Mouse (Mus musculus) CD4-positive, CD25-positive, alpha-beta regulatory T cell, adult 4 months (primary cell): ENCODE measurements around the gene Bcorl1. TPM values are rescaled to one million over a fixed set of nuclear protein-coding genes. Genes with fewer than 3 reads are reported as not detected.

Experiments
- ATAC-seq: one replicate; pipeline ENCODE4 v1.8.0; 2017
- polyA plus RNA-seq, 2 experiments: library from polyadenylated mRNA; unstranded; fragments of 100-300 nt; shearing (Covaris generic); gene quantifications; one replicate each; pipeline ENCODE4 v1.2.1; 2017

Gene Bcorl1
- polyA plus RNA-seq = 1 to 10 TPM; 2.3 to 2.7 TPM

GRCm38 (mm10) chrX:48341141-48341540, at the start of gene Bcorl1:
Gene Bcorl1, plus strand, starts transcription at chrX:48341358.
- no peak for ATAC-seq

- no peak for ATAC-seq
These were observed 49.7 kb upstream of the Bcorl1 start for GRCm38 (mm10) chrX:48291413-48291812.

GRCm38 (mm10) chrX:48305356-48305755, 35.8 kb upstream of the Bcorl1 start:
- ATAC-seq = no peak

GRCm38 (mm10) chrX:48310706-48311517, 30.2 kb upstream of the Bcorl1 start:
- ATAC-seq = peak; percentile 41

- no peak for ATAC-seq
These were observed 29.4 kb upstream of the Bcorl1 start for GRCm38 (mm10) chrX:48311727-48312126.

- peak; percentile 71 for ATAC-seq
These were observed 26.6 kb upstream of the Bcorl1 start for GRCm38 (mm10) chrX:48314530-48315079.

- no peak for ATAC-seq
These were observed 23.7 kb upstream of the Bcorl1 start for GRCm38 (mm10) chrX:48317444-48317843.

GRCm38 (mm10) chrX:48318194-48318593, 23.0 kb upstream of the Bcorl1 start:
- peak; percentile 92 for ATAC-seq

GRCm38 (mm10) chrX:48340441-48341049, 613 bp upstream of the Bcorl1 start:
- no peak for ATAC-seq

GRCm38 (mm10) chrX:48341621-48342161, 533 bp downstream of the Bcorl1 start:
- ATAC-seq = no peak

GRCm38 (mm10) chrX:48342731-48343130, 1.6 kb downstream of the Bcorl1 start:
- ATAC-seq = no peak

- peak; percentile 92 for ATAC-seq
These were observed 2.3 kb downstream of the Bcorl1 start for GRCm38 (mm10) chrX:48343461-48343952.

- ATAC-seq = no peak
These were observed 2.9 kb downstream of the Bcorl1 start for GRCm38 (mm10) chrX:48343966-48344642.

GRCm38 (mm10) chrX:48344643-48345384, 3.7 kb downstream of the Bcorl1 start:
- no peak for ATAC-seq

- ATAC-seq = no peak
These were observed 4.3 kb downstream of the Bcorl1 start for GRCm38 (mm10) chrX:48345385-48345932.

GRCm38 (mm10) chrX:48355346-48355745, 14.2 kb downstream of the Bcorl1 start:
- no peak for ATAC-seq

GRCm38 (mm10) chrX:48365836-48366577, 24.8 kb downstream of the Bcorl1 start:
- no peak for ATAC-seq

- no peak for ATAC-seq
These were observed 26.7 kb downstream of the Bcorl1 start for GRCm38 (mm10) chrX:48367841-48368240.

GRCm38 (mm10) chrX:48383643-48384042, 42.5 kb downstream of the Bcorl1 start:
- peak; percentile 39 for ATAC-seq

- no peak for ATAC-seq
These were observed 44.8 kb downstream of the Bcorl1 start for GRCm38 (mm10) chrX:48385927-48386326.

- ATAC-seq = no peak
These were observed 48.2 kb downstream of the Bcorl1 start for GRCm38 (mm10) chrX:48389380-48389779.
